Mouse (Mus musculus) T-helper 1 cell (primary cell): ENCODE results near the gene Rufy1.

ENCODE experiments used
- in situ Hi-C: fragments of 300-600 bp; cut with MboI, MseI; formaldehyde crosslinking; loops from one replicate; pipeline ENCODE4 v1.15.1; 2025; ENCODE audit warnings: high pct_unique_total_duplicates

The Rufy1 gene

DNA sequence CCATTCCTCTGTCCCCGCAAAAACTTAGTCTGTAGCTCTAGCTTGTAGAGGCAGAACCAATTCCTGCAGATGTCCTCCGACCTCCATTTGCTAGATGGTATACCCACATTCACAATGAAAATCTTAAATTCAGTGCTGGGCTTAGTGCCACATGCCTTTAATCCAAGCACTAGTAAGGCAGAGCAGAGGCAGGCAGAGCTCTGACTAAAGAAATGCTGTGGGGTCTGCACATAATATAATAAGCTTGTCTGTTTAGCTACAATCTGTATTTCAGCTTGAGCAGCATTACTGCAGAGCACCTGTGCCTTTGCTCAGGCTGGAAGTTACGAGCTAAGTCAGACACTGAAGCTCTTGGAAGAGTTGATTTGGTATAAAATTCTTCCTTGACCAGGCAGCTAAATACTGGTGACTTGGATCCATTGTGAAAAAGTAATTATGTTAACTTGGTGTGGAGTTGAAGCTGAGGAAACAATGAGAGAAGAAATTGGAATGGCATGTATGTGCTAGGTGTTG is 43.7 kb downstream of the Rufy1 start:
- in situ Hi-C loops = no loop called here

DNA sequence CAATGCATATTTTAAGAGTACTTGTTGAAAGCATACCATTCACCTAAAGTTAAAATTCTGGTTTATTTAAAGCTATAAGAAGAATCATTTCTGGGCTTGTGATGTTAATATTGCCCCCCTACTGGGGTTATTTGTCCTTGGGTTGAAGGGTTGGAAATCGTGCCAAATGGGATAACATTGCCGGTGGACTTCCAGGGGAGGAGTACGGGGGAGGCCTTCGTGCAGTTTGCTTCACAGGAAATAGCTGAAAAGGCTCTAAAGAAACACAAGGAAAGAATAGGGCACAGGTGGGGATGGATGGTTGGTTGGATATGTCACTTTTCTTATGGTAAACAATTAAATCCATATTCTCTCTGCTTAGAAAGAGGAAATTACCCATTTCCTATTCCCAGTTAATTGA is 49.6 kb downstream of the Rufy1 start:
- in situ Hi-C loops = no loop called here

DNA sequence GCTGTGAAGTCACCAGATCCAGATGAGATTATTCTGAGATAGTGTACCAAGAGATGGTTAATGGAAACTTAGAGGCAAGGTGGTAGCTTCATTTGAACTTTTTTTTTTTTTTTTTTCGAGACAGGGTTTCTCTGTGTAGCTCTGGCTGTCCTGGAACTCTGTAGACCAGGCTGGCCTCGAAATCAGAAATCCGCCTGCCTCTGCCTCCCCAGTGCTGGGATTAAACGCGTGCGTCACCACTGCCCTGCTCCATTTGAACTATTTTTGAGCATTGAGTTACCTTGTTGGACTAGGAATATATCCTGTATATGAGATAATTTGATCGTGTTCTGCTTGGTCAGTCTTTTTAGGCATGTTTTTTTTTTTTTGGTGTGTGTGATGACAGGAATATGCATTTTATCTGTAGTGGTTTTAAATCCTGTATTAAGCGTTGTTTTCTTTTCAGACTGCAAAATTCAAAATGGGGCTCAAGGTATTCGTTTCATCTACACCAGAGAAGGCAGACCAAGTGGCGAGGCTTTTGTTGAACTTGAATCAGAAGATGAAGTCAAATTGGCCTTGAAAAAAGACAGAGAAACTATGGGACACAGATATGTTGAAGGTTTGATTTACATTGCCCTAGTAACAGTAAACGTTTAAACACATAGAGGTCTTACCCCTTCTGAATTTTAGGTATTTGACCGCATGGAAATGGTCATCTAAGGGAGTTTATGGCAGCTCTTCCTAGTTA is 51.7 kb downstream of the Rufy1 start:
- in situ Hi-C loops = loop anchor here (5.0 kb wide), 1 partner anchor 48 kb away; no protein-coding TSS in a partner anchor

DNA sequence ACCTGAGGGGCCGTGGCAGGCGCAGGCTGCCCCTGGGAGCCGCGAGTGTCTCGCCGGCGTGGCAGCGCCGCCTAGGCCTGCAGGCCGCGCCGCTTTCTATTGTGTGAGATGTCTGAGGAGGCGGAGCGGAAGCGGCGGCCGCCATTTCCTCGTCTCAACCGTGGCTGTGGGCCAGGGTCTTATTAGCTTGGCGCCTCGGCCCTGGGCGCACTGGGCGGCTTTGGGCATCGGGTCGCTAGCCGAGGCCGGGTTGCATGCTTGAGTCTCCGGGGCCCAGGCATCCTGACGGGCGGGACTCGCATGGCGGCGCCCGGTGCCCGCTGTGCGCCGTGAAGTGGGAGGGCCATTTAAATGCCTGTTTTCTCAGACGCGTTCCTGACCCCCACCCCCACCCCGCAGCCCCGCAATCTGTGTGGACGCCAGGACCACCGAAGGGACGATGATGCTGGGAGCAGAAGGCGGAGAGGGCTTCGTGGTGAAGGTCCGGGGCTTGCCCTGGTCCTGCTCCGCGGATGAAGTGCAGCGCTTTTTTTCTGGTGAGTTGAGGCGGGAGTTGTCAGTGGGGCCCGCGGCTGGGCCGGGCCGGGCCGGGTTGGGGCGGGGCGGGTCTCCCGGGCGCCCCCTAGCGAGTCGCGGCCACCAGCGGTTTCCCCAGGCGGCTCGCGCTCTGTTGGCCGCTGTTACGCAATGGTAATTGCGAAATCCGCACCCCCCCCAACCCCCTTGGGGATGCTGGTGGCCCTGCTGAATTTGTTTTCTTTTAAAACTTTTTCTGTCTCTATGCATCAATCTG is 52.8 kb downstream of the Rufy1 start:
- in situ Hi-C loops = loop anchor here (5.0 kb wide), 1 partner anchor 49 kb away; no protein-coding TSS in a partner anchor

DNA sequence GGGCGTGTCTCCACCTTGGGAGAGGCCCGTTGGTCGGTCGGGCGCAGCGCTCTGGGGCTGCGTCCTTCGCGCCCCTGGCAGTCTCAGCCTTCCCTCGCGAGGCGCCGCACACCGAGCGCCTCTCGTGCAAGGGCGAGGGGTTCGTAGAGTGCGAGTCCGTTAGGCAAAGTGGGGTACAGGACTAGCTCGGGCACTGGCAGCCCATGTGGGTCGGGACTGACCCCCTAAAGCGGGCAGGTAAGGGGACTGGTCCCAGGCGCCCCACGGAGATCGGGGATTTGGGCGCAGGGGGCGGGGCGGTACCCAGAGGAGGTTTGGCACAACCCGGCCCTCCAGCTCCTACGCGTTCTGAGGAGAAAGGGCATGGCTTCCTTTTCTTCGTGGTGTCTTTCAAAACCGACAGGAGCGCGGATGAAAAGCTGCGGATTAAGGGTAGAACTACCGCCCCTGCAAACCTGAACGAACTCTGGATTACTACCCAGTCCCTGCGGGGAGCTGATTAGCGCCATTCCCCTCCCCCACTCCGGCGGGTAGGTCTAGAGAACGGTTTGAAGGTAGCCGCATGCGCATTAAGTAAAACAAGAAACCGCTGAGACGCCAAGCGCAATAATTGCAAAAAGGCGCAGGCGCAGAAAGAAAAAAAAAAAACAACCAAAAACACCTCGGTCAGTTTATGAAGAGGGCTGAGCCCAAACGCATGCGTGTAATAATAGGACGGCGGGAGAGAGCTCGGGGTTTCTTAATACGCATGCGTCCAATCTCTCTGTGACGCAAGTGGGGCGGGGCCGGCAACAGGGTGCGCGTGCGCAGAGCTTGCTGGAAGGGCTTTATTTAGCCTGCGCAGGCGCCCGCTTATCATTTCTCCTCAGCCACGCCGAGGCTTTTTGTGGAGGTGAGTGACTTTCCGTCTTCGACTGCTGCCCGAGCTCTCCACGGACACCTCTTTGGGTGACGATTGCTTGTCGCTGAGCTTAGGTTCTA is 53.7 kb downstream of the Rufy1 start, which contains the start of gene Hnrnph1:
Gene Hnrnph1 (plus strand): TSS at position 80 of the 981 bp plus-strand sequence.
- in situ Hi-C loops = loop anchor here (5.0 kb wide), 1 partner anchor 50 kb away; no protein-coding TSS in a partner anchor

DNA sequence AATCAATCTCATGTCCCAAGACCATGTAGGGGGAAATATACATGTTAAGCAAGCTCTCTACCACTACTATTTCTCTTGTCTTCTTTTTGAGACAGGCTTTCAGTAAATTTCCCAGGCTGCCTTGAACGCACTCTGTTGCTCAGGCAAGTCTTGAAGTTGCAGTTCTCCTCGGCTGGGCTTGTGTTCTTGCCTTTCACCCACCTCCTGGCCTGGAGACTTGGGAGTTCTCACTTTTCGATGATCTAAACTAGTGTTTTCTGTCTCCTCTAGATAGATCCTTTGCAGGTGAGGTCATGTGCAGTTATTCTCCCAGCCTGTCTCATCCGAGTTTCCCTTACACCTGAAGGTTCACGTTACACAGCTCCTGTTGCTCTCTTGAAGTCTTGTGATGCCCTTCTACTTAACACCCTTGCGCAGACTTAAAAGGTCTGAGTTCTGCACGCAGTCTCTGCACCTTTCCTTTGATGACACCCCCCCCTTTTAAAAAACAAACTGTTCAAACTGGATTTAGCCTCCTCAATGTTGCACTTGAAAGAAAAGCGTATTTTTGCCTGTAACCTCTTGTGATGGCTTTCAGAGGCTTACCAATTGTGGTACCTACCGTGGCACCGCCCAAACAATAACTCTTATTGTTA is 54.7 kb downstream of the Rufy1 start:
- in situ Hi-C loops = loop anchor here (5.0 kb wide), 1 partner anchor 51 kb away; no protein-coding TSS in a partner anchor

DNA sequence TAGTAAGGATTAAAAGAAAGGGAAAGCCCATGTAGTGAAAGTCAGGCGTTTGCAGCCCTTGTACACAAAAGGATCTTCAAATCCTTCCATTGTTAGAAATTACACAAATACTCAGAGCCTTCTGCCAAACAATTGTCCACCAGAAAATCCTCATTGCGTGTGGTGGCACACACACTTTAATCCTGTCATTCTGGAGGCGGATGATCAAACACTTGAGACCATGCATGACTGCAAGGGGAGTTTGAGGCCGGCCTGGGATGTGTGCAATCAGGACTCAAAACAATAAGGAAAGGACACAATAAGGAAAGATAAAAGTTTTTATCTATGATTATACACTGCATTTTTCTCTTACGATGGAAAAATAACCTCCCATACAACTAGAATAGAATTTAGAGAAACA is 55.5 kb downstream of the Rufy1 start:
- in situ Hi-C loops = loop anchor here (5.0 kb wide), 1 partner anchor 52 kb away; no protein-coding TSS in a partner anchor

DNA sequence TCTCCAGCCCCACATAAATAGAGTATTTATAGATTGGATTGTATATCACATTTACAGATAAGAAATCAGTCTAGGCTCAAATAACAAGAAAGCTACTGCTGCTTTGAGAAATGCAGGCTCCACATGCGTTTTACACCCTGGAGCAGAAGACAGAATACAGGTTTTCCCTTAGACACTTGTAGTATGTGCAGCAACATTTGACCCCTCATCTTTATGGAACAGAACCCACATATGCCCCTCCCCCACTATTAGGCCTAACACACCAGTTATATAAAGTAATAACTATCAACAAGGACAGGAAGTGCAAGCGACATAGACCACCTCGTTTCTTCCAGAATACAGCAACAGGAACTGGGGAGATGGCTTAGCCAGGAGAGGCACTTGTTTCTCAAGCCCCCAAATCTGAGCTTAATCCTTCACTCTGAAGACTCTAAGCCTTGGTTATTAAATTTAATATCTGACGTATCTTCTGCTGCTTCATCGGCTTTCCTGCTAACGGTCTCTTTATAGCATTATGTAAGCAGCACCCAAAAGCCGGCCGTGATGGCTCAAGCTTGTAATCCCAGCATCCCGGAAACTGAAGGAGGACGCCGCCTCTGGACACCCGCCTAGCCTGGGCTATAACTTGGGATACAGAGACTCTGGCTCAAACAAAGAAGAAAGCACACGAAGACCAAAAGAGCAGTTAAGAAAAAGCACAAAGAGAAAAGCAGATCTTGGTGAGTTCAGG is 56.5 kb downstream of the Rufy1 start:
- in situ Hi-C loops = loop anchor here (5.0 kb wide), 1 partner anchor 53 kb away; no protein-coding TSS in a partner anchor

DNA sequence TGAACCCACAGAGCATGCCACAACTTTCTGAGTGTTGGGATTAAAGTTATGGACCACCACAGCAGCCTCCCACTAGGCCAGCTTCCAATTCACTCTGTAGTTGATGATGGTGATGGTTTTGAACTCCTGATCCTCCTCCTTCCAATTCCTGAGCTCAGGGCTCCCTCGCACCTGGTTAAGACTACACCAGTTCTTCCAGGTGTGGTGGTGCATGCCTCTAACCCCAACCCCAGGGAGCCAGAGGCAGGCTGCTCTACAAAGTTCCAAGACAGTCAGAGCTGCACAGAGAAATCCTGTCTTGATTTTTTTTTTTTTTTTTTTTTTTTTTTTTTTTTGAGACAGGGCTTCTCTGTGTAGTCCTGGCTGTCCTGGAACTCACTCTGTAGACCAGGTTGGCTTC is 57.3 kb downstream of the Rufy1 start:
- in situ Hi-C loops = no loop called here

DNA sequence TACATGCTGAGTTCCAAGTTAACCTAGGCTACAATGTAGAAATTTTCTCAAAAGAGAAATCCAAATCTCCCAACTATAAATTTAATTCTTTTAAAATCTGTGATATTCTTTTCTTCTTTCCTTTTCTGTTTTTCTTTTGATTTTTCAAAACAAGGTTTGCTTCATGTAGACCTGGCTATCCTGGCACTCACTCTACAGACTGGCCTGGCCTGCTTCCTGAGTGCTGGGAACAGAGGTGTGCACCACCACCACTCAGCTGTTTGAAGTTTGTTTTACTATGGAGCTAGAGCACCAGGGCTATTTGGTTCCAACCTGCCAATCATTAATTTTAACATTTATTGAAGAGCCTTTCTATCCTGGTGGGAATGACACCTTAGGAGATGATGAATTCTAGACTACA is 57.8 kb downstream of the Rufy1 start:
- in situ Hi-C loops = no loop called here

DNA sequence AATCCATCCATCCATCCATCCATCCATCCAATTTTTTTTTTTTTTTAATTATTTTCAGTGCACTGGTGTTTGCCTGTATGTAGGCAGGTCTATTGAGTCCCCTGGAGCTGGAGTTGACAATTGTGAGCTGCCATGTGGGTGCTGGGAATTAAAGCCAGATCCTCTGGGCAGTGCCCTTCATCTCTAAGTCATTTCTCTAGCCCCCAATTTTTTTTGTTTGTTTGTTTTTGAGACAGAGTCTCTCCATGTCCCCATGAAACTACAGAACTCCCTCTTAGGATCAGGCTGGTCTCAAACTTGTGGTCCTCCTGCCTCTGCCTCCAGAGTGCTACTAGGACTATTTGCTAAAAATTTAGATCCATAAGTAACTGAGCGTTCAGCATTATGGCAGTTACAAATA is 59.0 kb downstream of the Rufy1 start:
- in situ Hi-C loops = no loop called here

DNA sequence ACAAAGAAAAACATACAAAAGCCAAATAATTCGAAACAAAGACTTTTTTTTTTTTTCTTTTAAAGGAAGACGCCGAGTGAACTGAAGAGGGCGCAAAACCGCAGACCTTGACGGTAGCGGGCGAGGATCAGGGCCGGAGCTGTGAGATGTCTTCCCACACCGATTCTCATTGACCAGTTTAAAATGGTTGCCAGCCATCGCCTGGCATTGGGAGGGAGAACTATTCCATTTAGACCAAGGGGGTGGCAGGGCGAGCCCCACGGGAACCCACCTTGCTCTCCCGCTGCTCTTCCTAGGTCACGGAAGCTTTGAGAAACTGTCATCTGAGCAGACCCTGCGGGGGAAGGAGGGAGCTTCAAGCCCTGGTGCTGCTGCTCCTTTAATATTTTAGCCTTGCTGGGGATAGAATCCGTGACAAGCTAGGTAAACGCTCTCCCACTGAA is 59.5 kb downstream of the Rufy1 start:
- in situ Hi-C loops = no loop called here

DNA sequence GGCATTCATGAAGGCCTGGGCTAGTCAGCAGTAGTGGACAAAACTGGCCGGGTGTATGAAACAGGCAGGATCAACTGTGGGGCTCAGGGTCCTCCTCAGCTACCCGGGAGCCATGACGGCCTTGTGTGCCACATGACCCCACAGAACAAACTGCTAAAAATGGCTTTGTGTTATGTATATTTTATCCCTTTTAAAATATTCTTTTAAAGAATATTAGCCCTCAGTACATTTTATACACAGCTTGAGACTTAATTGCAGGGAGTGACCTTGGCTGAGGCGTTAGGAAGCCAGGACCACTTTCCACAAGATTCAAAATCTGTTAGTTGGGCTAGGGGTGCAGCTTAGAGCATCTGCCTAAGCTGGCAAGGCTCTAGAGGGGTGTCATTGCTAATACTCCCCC is 60.0 kb downstream of the Rufy1 start:
- in situ Hi-C loops = no loop called here

DNA sequence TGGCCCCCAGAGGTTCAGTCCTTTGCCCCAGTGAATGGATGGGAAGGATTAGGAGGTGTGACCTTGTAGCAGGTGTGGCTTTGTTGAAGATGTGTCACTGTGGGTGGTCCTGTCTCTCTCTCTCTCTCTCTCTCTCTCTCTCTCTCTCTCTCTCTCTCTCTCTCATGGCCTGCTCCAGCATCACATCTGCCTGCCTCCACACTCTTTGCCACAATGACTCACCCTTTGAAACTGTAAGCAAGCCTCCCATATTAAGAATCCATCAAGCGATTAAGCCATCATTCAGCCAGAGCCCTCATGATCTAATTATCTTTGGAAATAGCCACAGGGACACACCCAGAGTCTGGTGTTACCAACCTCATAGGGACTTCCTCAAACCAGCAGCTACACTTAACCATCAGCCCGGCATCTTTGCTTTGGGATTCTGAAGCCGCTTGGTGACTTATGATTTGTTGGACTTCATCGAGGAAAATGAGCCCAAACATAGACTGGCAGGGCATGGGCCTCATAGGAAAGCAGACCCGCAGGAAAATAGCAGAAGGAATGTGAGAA is 61.5 kb downstream of the Rufy1 start:
- in situ Hi-C loops = no loop called here

DNA sequence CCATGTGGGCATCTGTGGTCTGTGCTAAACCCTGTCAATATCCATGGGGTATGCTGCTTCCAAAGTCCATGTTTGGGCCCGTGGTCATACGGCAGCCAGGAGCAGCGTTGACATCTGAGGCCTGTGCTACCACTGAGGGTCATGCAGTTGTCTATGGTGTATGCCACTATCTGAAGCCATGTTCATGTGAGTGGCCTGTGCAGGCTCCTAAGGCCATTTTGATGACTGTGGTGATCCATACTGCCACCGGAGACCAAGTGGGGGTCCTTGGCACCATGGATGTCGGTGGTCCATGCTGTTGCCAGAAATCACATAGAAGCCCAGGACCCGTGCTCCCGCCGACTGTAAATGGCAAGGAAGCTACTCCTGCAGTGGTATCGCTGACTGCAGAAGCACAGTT is 63.4 kb downstream of the Rufy1 start:
- in situ Hi-C loops = no loop called here

DNA sequence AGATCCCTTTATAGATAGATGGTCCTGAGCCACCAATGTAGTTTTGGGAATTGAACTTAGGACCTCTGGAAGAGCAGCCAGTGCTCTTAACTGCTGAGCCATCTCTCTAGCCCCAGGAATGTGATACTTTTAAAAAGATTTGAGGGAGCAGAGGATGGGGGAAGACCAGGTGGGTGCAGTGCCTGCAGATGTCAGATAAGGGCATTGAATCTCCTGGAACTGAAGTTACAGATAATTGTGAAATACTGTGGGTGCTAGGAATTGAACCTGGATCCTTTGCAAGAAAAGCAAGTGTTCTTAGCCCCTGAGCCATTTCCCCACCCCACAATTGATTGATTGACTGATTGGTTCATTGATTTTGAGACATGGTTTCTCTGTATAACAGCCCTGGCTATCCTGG is 65.6 kb downstream of the Rufy1 start:
- in situ Hi-C loops = no loop called here

DNA sequence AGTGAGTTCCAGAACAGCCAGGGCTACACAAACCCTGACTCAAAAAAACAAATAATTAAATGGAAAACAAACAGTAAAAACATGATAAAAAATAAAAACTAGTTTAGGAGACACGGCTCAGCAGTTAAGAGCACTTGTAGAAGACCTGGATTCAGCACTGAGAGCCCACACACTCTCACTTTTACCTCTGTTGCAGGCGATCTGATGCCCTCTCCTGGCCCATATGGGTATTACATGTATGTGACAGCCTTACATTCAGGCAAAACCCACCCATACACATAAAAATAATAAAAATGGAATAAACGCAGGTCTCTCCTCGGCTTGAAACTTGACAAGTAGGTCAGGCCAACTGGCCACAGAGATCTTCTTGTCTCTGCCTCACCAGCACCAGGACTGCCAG is 66.4 kb downstream of the Rufy1 start:
- in situ Hi-C loops = loop anchor here (5.0 kb wide), 1 partner anchor 37 kb away; the partner anchor contains the start of gene Canx

DNA sequence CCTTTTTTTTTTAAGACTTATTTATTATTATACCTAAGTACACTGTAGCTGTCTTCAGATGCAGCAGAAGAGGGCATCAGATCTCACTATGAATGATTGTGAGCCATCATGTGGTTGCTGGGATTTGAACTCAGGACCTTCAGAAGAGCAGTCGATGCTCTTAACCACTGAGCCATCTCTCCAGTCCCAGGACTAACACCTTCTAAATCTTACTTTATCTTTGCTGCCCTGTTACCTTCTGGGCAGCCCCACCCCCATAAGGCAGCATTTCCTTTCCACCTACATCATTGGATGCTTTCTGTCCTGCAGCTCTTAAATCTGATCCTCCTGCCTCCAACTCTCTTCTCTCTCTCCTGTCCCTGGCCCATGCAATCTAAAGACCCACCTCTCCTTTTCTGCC is 69.6 kb downstream of the Rufy1 start:
- in situ Hi-C loops = loop anchor here (5.0 kb wide), 1 partner anchor 34 kb away; the partner anchor contains the start of gene Canx
